Mouse (Mus musculus): ENCODE data around the gene Cct8. TPM values are rescaled to one million over a fixed set of nuclear protein-coding genes. Genes with fewer than 3 reads are reported as not detected.

The Cct8 gene
- polyA plus RNA-seq, 1 experiment = 4.6 TPM

GRCm38 (mm10) chr16:87484367-87484766 lies 11.3 kb downstream of the Cct8 start:
- WGBS = 88% methylated on average over 5 of the region's 5 CpGs
- peaks cover 69% of the 10 kb centered on the region for H3K36me3 ChIP-seq (ENCODE audit: control insufficient read depth, insufficient read depth, low read length)
- H3K4me1 ChIP-seq (ENCODE audit: control insufficient read depth, insufficient read depth, insufficient read length, low read length) = no peaks in the 10 kb centered on the region
- H3K4me3 ChIP-seq (ENCODE audit: low read depth, low read length) = no peak overlapping the region
- H3K27me3 ChIP-seq (ENCODE audit: control insufficient read depth, insufficient read depth, low read length) = no peaks in the 10 kb centered on the region
- H3K27ac ChIP-seq (ENCODE audit: insufficient read depth, low read depth, low read length) = no peak overlapping the region
- TF ChIP-seq CTCF (IDR thresholded peaks at IDR 0.05; ENCODE audit: extremely low read depth, insufficient read length, insufficient replicate concordance, low read depth, low read length) (no peak), POLR2A (IDR thresholded peaks at IDR 0.05; ENCODE audit: low read depth, low read length) (no peak)

GRCm38 (mm10) chr16:87470579-87470978 lies 25.1 kb downstream of the Cct8 start:
- H3K27me3 ChIP-seq (ENCODE audit: control insufficient read depth, insufficient read depth, low read length) = no peaks in the 10 kb centered on the region
- no peak overlapping the region for H3K27ac ChIP-seq (ENCODE audit: insufficient read depth, low read depth, low read length)
- H3K36me3 ChIP-seq (ENCODE audit: control insufficient read depth, insufficient read depth, low read length) = peaks cover 51% of the 10 kb centered on the region
- 88% methylated on average over 4 of the region's 4 CpGs for WGBS
- H3K4me3 ChIP-seq (ENCODE audit: low read depth, low read length) = no peak overlapping the region
- TF ChIP-seq CTCF (IDR thresholded peaks at IDR 0.05; ENCODE audit: extremely low read depth, insufficient read length, insufficient replicate concordance, low read depth, low read length) (no peak), POLR2A (IDR thresholded peaks at IDR 0.05; ENCODE audit: low read depth, low read length) (no peak)
- no peaks in the 10 kb centered on the region for H3K4me1 ChIP-seq (ENCODE audit: control insufficient read depth, insufficient read depth, insufficient read length, low read length)

GRCm38 (mm10) chr16:87458752-87459151 lies 36.9 kb downstream of the Cct8 start:
- H3K36me3 ChIP-seq (ENCODE audit: control insufficient read depth, insufficient read depth, low read length) = peaks cover 30% of the 10 kb centered on the region
- peaks cover 3% of the 10 kb centered on the region; the same call in 1 of the 2 replicates for H3K4me1 ChIP-seq (ENCODE audit: control insufficient read depth, insufficient read depth, insufficient read length, low read length)
- TF ChIP-seq CTCF (IDR thresholded peaks at IDR 0.05; ENCODE audit: extremely low read depth, insufficient read length, insufficient replicate concordance, low read depth, low read length) = no peak
- H3K4me3 ChIP-seq (ENCODE audit: low read depth, low read length) = no peak overlapping the region
- no peaks in the 10 kb centered on the region for H3K27me3 ChIP-seq (ENCODE audit: control insufficient read depth, insufficient read depth, low read length)
- 97% methylated on average over 3 of the region's 3 CpGs for WGBS
- no peak overlapping the region for H3K27ac ChIP-seq (ENCODE audit: insufficient read depth, low read depth, low read length)

GRCm38 (mm10) chr16:87455180-87455611 lies 40.5 kb downstream of the Cct8 start:
- Histone ChIP-seq H3K27me3 (ENCODE audit: control insufficient read depth, insufficient read depth, low read length) (no peaks in the 10 kb centered on the region), H3K4me1 (ENCODE audit: control insufficient read depth, insufficient read depth, insufficient read length, low read length) (peaks cover 3% of the 10 kb centered on the region; the same call in 1 of the 2 replicates), H3K36me3 (ENCODE audit: control insufficient read depth, insufficient read depth, low read length) (peaks cover 9% of the 10 kb centered on the region; the same call in 1 of the 2 replicates), H3K4me3 (ENCODE audit: low read depth, low read length) (peak overlapping the region; percentile 96), H3K27ac (ENCODE audit: insufficient read depth, low read depth, low read length) (peak overlapping the region; percentile 44)
- under 1% methylated on average over 38 of the region's 38 CpGs for WGBS
- TF ChIP-seq POLR2A (IDR thresholded peaks at IDR 0.05; ENCODE audit: low read depth, low read length) = no peak; the same call in 1 of the 2 replicates

- H3K27ac ChIP-seq (ENCODE audit: insufficient read depth, low read depth, low read length) = peak within 1 kb of the TSS; percentile 44
- TF ChIP-seq POLR2A (IDR thresholded peaks at IDR 0.05; ENCODE audit: low read depth, low read length) (peak; percentile 82), CTCF (IDR thresholded peaks at IDR 0.05; ENCODE audit: extremely low read depth, insufficient read length, insufficient replicate concordance, low read depth, low read length) (no peak)
- H3K27me3 ChIP-seq (ENCODE audit: control insufficient read depth, insufficient read depth, low read length) = no peaks in the 10 kb centered on the region
- peak within 1 kb of the TSS; percentile 96 for H3K4me3 ChIP-seq (ENCODE audit: low read depth, low read length)
- H3K36me3 ChIP-seq (ENCODE audit: control insufficient read depth, insufficient read depth, low read length) = peaks cover 6% of the 10 kb centered on the region; the same call in 1 of the 2 replicates
- H3K4me1 ChIP-seq (ENCODE audit: control insufficient read depth, insufficient read depth, insufficient read length, low read length) = peaks cover 3% of the 10 kb centered on the region; the same call in 1 of the 2 replicates
- WGBS = 11% methylated on average over 44 of the region's 45 CpGs
Observed at GRCm38 (mm10) chr16:87454419-87455179, 41.1 kb downstream of the Cct8 start, which contains the start of gene Usp16. Gene Usp16, plus strand, starts transcription at chr16:87454703.

GRCm38 (mm10) chr16:87453226-87453625 lies 42.4 kb downstream of the Cct8 start:
- Histone ChIP-seq H3K27ac (ENCODE audit: insufficient read depth, low read depth, low read length) (no peak overlapping the region), H3K4me3 (ENCODE audit: low read depth, low read length) (no peak overlapping the region), H3K36me3 (ENCODE audit: control insufficient read depth, insufficient read depth, low read length) (no peaks in the 10 kb centered on the region), H3K4me1 (ENCODE audit: control insufficient read depth, insufficient read depth, insufficient read length, low read length) (peaks cover 3% of the 10 kb centered on the region; the same call in 1 of the 2 replicates), H3K27me3 (ENCODE audit: control insufficient read depth, insufficient read depth, low read length) (no peaks in the 10 kb centered on the region)
- no peak for TF ChIP-seq POLR2A (IDR thresholded peaks at IDR 0.05; ENCODE audit: low read depth, low read length)
- no peak for TF ChIP-seq CTCF (IDR thresholded peaks at IDR 0.05; ENCODE audit: extremely low read depth, insufficient read length, insufficient replicate concordance, low read depth, low read length)
- 96% methylated on average over 2 of the region's 2 CpGs for WGBS

GRCm38 (mm10) chr16:87445528-87445927 lies 50.1 kb downstream of the Cct8 start:
- H3K4me1 ChIP-seq (ENCODE audit: control insufficient read depth, insufficient read depth, insufficient read length, low read length) = peaks cover 20% of the 10 kb centered on the region
- H3K27ac ChIP-seq (ENCODE audit: insufficient read depth, low read depth, low read length) = peak overlapping the region; percentile 72
- no peak overlapping the region for H3K4me3 ChIP-seq (ENCODE audit: low read depth, low read length)
- 48% methylated on average over 3 of the region's 3 CpGs for WGBS
- H3K36me3 ChIP-seq (ENCODE audit: control insufficient read depth, insufficient read depth, low read length) = no peaks in the 10 kb centered on the region
- no peaks in the 10 kb centered on the region for H3K27me3 ChIP-seq (ENCODE audit: control insufficient read depth, insufficient read depth, low read length)
- TF ChIP-seq POLR2A (IDR thresholded peaks at IDR 0.05; ENCODE audit: low read depth, low read length) (no peak), CTCF (IDR thresholded peaks at IDR 0.05; ENCODE audit: extremely low read depth, insufficient read length, insufficient replicate concordance, low read depth, low read length) (no peak)
